Mouse (Mus musculus) layer of hippocampus, adult 2 months (tissue): Measurements from ENCODE around the gene Dennd6b. TPM values are rescaled to one million over a fixed set of nuclear protein-coding genes. Genes with fewer than 3 reads are reported as not detected.
A peak's percentile ranks its signal among the peaks of the same experiment; 100 is the strongest.

Experiments used
- DNase-seq, 2 experiments: peaks; one replicate each; pipeline ENCODE4 v3.0.0; 2022; ENCODE audit warnings: low spot score in 2 of 2
- H3K27ac ChIP-seq: fragments of 200-600 bp; 2 replicates; pipeline ENCODE4 v1.8.1; 2022
- H3K4me3 ChIP-seq: fragments of 200-600 bp; 2 replicates; pipeline ENCODE4 v1.8.1; 2022; ENCODE audit warnings: mild to moderate bottlenecking
- CTCF ChIP-seq: fragments of 200-600 bp; conservative IDR thresholded peaks from 2 replicates; pipeline ENCODE4 v1.8.1; 2022; ENCODE audit warnings: antibody characterized with exemption, mild to moderate bottlenecking, moderate library complexity
- total RNA-seq, 2 experiments: library from RNA; stranded (reverse); gene quantifications; 2 replicates each; pipeline ENCODE4 v1.2.3; 2021

Gene Dennd6b
- total RNA-seq, 2 experiments from 2014 or later = 39.6 to 41.5 TPM

DNA sequence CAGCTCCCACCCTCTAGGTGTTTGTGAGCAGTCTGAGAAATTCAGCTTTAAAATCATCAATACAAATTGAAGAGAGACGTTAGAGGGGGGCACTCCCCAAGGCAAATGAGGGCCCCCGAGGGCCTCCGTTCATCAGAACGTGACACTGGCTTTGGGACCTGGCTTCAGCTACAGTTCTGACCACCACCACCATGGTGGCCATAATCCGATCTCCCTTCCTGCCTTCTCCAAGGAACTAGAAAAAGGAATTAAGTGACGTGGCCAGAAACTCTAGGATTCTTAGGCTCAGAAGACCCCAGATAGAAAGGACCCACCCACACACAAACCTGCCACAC lies 16.7 kb downstream of the Dennd6b start:
- Histone ChIP-seq H3K27ac (peak overlapping the region; percentile 96), H3K4me3 (peak overlapping the region; percentile 75)
- no peak for TF ChIP-seq CTCF
- no peak for DNase-seq

GRCm38 (mm10) chr15:89178954-89179629 lies 17.2 kb downstream of the Dennd6b start:
- Histone ChIP-seq H3K27ac (peak overlapping the region; percentile 96), H3K4me3 (peak overlapping the region; percentile 75)
- no peak for TF ChIP-seq CTCF
- DNase-seq = no peak

GRCm38 (mm10) chr15:89178260-89178860 lies 17.9 kb downstream of the Dennd6b start:
- no peak for TF ChIP-seq CTCF
- H3K4me3 ChIP-seq = peak overlapping the region; percentile 75
- peak overlapping the region; percentile 96 for H3K27ac ChIP-seq
- no peak for DNase-seq

- H3K27ac ChIP-seq = peak overlapping the region; percentile 96
- no peak for TF ChIP-seq CTCF
- DNase-seq = no peak
- no peak overlapping the region; the same call in 1 of the 2 replicates for H3K4me3 ChIP-seq
Measured at GRCm38 (mm10) chr15:89177576-89178259, 18.6 kb downstream of the Dennd6b start.

- peak in 1 of 2 experiments; percentile 71 for DNase-seq
- TF ChIP-seq CTCF = no peak
- H3K27ac ChIP-seq = peak overlapping the region; percentile 74
- H3K4me3 ChIP-seq = no peak overlapping the region; the same call in 1 of the 2 replicates
Measured at GRCm38 (mm10) chr15:89177121-89177520, 19.2 kb downstream of the Dennd6b start.

DNA sequence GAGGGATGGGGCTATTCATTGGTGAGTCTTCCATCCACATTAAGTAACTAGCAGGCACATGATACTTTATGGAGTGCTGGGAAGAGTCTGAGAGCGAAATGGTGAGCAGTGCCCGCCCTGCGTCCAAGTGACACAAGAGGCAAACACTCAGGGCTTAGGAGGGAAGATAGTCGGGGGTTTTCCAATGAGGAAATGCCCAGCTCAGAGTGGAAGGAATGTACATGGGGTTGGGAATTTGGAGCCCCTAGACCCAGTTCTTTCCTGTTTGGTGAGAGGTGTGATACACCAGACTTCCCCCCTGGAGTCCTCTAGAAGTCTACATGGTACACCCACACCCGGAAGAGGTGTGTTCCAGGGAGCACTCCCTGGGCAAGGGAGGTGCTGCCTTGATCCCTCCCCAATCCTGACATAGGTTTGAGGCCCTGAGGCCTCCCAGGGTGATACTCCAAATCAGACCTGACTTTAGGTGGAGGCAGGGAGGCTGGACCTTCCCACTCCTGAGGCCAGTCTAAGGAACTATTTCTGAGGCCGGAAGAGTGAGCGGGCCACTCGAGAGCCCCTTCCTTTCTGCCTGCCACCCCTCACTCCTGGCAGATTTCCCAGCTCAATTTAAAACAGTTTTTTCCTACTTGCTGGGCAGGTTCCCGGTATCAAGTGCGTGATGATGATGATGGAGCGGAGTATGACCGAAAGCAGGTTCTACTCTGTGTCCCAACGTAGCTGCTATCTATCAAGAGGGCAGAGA lies 20.7 kb downstream of the Dennd6b start:
- Histone ChIP-seq H3K27ac (no peak overlapping the region), H3K4me3 (no peak overlapping the region)
- TF ChIP-seq CTCF = no peak
- DNase-seq = no peak

DNA sequence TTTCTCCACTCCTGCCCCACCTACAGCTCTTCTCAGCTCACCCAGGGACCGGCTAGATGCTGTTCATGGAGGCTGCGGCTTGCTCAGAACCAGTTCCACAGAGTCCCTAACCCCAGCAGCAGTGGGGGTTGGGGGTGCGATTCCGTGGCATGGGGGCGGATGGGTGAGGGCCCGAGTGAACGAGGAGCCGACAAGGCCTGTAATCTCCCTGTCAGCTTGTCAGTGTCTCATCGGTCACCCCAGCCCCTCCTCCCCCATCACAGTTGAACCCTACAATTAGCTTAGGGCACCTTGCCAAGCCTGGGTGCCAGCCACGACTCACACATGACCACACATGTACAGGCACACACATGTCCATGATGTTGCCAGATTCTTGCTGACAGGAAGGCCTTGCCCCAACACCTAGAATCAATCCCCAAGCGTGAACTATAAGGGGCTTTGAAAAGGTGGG lies 21.4 kb downstream of the Dennd6b start:
- DNase-seq = no peak
- TF ChIP-seq CTCF = no peak
- H3K4me3 ChIP-seq = no peak overlapping the region
- H3K27ac ChIP-seq = no peak overlapping the region

- no peak for TF ChIP-seq CTCF
- peak overlapping the region; percentile 85; the same call in 1 of the 2 replicates for H3K27ac ChIP-seq
- no peak for DNase-seq
- peak overlapping the region; percentile 68 for H3K4me3 ChIP-seq
Measured at GRCm38 (mm10) chr15:89173906-89174214, 22.4 kb downstream of the Dennd6b start.

DNA sequence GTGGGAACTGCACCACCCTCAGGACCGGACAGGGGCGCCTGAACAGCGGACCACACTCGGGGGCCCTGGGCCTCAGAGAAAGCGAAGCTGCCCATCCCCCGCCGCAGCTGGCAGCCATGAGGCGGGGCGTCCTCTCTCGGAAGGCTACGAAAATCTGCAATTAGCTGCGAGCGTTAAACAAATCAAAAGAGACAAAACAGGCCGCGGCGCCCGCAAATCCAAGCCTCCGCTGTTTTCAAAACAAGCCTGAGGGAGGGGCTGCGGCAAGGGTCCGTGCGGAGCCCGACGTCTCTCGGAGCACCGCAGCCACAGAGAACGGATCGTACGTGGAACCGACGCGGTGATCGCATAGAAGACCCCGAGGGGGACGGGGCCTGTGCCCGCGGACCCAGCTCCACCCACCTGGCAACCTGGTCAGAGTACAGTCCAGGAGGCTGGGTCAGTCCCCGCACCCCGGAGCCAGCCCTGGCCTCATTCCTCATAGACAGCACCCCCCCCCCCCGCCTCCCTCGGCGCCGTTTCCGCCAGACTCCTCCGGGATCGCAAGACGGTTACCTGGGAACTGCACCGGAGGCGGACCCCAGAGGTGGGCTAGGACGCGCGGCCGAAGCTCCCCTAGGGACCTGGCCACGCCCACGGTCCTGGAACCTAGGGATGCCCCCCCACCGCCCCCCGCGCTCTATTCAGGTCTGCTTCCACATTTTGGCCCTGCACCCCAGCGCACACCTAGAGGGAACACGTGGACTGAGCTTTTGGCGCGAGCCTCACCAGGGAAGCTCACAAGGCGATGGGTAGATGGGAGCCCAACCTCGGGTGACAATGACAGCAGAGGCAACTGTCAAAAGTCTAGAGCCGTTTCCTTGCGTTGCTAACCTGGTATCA lies 23.0 kb downstream of the Dennd6b start:
- DNase-seq = no peak
- no peak; the same call in 1 of the 2 replicates for TF ChIP-seq CTCF
- Histone ChIP-seq H3K4me3 (peak overlapping the region; percentile 68), H3K27ac (peak overlapping the region; percentile 85)

- Histone ChIP-seq H3K27ac (peak overlapping the region; percentile 85), H3K4me3 (peak overlapping the region; percentile 68)
- TF ChIP-seq CTCF = no peak
- no peak for DNase-seq
Measured at GRCm38 (mm10) chr15:89172276-89172935, 23.9 kb downstream of the Dennd6b start.

DNA sequence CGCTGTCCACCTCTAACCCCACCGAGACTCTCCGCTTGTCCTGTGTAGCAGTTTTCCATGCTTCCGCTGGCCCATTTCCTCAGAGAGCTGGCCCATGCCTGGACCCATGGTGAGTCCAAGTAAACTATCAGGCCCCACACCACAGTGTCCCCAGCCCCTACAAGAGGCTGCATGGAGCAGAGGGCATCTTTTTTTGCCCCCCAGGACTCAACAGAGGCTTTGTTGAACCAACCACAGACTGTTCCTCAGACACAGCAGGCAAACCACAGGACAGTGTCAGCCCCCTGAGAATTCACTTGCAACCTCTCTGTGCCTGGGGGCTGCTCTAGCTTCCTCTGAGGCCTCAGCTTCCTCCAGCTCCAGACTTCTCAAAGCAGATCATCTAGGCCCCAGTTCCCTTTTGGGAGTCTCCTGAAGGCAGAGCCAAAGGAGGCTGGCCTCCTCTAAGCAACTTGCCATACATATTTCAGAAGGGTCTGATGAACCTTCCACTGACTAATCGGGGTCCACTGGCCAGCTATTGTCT lies 24.7 kb downstream of the Dennd6b start:
- Histone ChIP-seq H3K4me3 (no peak overlapping the region), H3K27ac (no peak overlapping the region)
- no peak for DNase-seq
- no peak for TF ChIP-seq CTCF
